Mouse (Mus musculus): Measurements from ENCODE around the gene Cep85l. TPM values are rescaled to one million over a fixed set of nuclear protein-coding genes. Genes with fewer than 3 reads are reported as not detected.

The Cep85l gene
- polyA plus RNA-seq, 1 experiment: not detected

- H3K4me1 ChIP-seq (ENCODE audit: control insufficient read depth, insufficient read depth, low read length): peaks cover 2% of the 10 kb centered on the region; the same call in 1 of the 2 replicates
- no peak overlapping the region for H3K27ac ChIP-seq (ENCODE audit: insufficient read depth, low read depth, low read length)
- 68% methylated on average over 3 of the region's 3 CpGs for WGBS
- no peak for TF ChIP-seq CTCF (IDR thresholded peaks at IDR 0.05; ENCODE audit: insufficient read depth, low read depth, low read length)
- TF ChIP-seq POLR2A (IDR thresholded peaks at IDR 0.05; ENCODE audit: insufficient read depth, low read depth, low read length): no peak
- H3K4me3 ChIP-seq (ENCODE audit: insufficient read depth, low read depth, low read length): no peak overlapping the region
Measured at GRCm38 (mm10) chr10:53399053-53399452, 19.3 kb upstream of the Cep85l start.

DNA sequence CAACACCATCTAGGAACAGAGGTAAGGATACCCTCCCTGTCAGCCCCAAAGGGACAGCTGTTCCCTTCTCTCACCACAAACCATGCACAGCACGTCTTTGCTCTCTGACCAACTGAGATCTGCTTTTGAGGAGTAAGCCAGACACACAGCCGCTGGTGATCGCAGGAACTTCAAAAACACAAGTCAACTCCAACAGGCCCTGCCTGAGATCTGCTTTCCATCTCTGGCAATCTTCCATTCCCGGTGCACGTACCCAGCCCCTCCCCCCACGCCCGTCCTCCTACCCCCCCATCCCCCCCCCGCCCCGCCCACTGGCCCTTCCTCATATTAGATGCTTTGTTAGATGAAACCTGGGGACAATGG lies 18.8 kb upstream of the Cep85l start:
- WGBS: 6% methylated on average over 9 of the region's 9 CpGs
- TF ChIP-seq POLR2A (IDR thresholded peaks at IDR 0.05; ENCODE audit: insufficient read depth, low read depth, low read length) (no peak), CTCF (IDR thresholded peaks at IDR 0.05; ENCODE audit: insufficient read depth, low read depth, low read length) (no peak)
- H3K4me1 ChIP-seq (ENCODE audit: control insufficient read depth, insufficient read depth, low read length): peaks cover 2% of the 10 kb centered on the region; the same call in 1 of the 2 replicates
- H3K4me3 ChIP-seq (ENCODE audit: insufficient read depth, low read depth, low read length): 0 out of 2 replicates have a peak overlapping the region, but pooled peaks have one; percentile 1
- no peak overlapping the region for H3K27ac ChIP-seq (ENCODE audit: insufficient read depth, low read depth, low read length)

DNA sequence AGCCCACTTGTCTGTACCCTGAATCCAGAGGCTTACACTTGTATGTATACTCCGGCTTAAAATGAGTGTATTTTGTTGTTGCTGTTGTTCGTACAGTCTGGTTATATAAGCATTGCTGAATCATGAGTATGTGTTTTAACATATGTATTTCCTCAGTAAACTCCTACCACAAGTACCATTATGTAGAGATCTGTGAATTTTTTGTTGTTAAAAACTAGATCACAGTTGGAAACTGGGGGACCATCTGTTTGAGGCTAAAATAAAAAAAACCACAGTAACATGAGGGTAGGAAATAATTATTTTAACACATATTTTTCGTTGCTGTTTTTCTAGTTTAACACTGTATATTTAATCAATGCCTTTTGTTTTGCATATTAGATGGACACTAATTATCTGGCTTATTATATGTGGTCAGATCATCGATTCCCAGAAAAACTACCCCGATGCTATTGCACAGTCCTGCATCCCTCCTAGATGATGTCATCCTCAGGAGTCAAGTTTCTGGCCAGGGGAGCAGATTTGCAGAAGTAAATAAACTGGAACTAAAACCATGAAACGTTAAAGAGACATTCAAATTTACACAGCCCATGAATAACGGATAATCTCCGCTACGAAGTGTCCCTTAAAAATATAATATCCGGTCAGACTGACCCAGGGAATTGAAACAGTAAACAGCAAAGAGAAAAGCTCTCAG lies 18.2 kb upstream of the Cep85l start:
- Histone ChIP-seq H3K27ac (ENCODE audit: insufficient read depth, low read depth, low read length) (no peak overlapping the region), H3K4me1 (ENCODE audit: control insufficient read depth, insufficient read depth, low read length) (peaks cover 2% of the 10 kb centered on the region; the same call in 1 of the 2 replicates), H3K4me3 (ENCODE audit: insufficient read depth, low read depth, low read length) (0 out of 2 replicates have a peak overlapping the region, but pooled peaks have one; percentile 1)
- TF ChIP-seq POLR2A (IDR thresholded peaks at IDR 0.05; ENCODE audit: insufficient read depth, low read depth, low read length) (no peak), CTCF (IDR thresholded peaks at IDR 0.05; ENCODE audit: insufficient read depth, low read depth, low read length) (no peak)
- 53% methylated on average over 10 of the region's 10 CpGs for WGBS

DNA sequence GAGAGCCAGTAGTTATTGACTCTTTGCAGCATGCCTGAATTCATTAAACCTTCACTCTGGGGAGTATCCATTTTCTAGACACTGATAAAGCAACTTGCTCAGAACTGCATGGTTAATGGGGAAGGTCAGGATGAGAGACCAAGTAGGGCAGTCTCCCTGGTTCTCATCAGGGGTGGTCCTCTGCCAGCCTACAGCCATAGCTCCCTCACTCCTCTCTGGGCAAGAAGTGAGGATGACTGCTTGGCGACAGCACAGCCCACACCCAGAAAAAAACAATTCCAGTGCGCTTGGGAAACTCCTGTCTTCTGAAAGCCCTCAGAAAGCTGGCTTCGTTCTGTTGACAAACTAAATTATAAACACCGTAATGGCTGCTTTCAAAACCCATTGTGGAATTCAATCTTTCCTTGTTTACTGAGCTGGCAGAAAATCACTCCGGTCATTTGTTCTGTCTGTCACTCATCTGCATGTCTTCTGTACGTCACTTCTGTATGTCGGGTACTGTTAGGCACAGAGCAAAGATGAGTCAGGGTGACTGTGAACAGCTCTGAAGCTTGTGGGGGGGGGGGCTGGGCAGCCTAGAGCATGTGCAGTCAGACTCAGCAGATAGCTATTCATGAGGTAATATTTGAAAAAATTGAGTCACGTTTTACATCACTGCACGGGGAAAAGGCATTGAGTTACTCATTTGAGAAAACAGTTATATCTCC lies 15.3 kb upstream of the Cep85l start:
- TF ChIP-seq CTCF (IDR thresholded peaks at IDR 0.05; ENCODE audit: insufficient read depth, low read depth, low read length) (no peak), POLR2A (IDR thresholded peaks at IDR 0.05; ENCODE audit: insufficient read depth, low read depth, low read length) (no peak)
- Histone ChIP-seq H3K4me3 (ENCODE audit: insufficient read depth, low read depth, low read length) (no peak overlapping the region), H3K4me1 (ENCODE audit: control insufficient read depth, insufficient read depth, low read length) (peaks cover 2% of the 10 kb centered on the region; the same call in 1 of the 2 replicates), H3K27ac (ENCODE audit: insufficient read depth, low read depth, low read length) (no peak overlapping the region)
- WGBS: 73% methylated on average over 9 of the region's 9 CpGs

- H3K4me1 ChIP-seq (ENCODE audit: control insufficient read depth, insufficient read depth, low read length): no peaks in the 10 kb centered on the region
- 87% methylated on average over 6 of the region's 6 CpGs for WGBS
- H3K4me3 ChIP-seq (ENCODE audit: insufficient read depth, low read depth, low read length): no peak overlapping the region
- TF ChIP-seq CTCF (IDR thresholded peaks at IDR 0.05; ENCODE audit: insufficient read depth, low read depth, low read length) (no peak), POLR2A (IDR thresholded peaks at IDR 0.05; ENCODE audit: insufficient read depth, low read depth, low read length) (no peak)
- H3K27ac ChIP-seq (ENCODE audit: insufficient read depth, low read depth, low read length): no peak overlapping the region
Measured at GRCm38 (mm10) chr10:53388227-53388920, 8.6 kb upstream of the Cep85l start.

- Histone ChIP-seq H3K27ac (ENCODE audit: insufficient read depth, low read depth, low read length) (no peak overlapping the region), H3K4me1 (ENCODE audit: control insufficient read depth, insufficient read depth, low read length) (no peaks in the 10 kb centered on the region), H3K4me3 (ENCODE audit: insufficient read depth, low read depth, low read length) (no peak overlapping the region)
- TF ChIP-seq POLR2A (IDR thresholded peaks at IDR 0.05; ENCODE audit: insufficient read depth, low read depth, low read length) (no peak), CTCF (IDR thresholded peaks at IDR 0.05; ENCODE audit: insufficient read depth, low read depth, low read length) (no peak)
- WGBS: 93% methylated on average over 5 of the region's 5 CpGs
Measured at GRCm38 (mm10) chr10:53385438-53385837, 5.7 kb upstream of the Cep85l start.

- 100% methylated on average over 1 of the region's 1 CpGs for WGBS
- TF ChIP-seq CTCF (IDR thresholded peaks at IDR 0.05; ENCODE audit: insufficient read depth, low read depth, low read length) (no peak), POLR2A (IDR thresholded peaks at IDR 0.05; ENCODE audit: insufficient read depth, low read depth, low read length) (no peak)
- H3K4me1 ChIP-seq (ENCODE audit: control insufficient read depth, insufficient read depth, low read length): no peaks in the 10 kb centered on the region
- no peak overlapping the region for H3K27ac ChIP-seq (ENCODE audit: insufficient read depth, low read depth, low read length)
- H3K4me3 ChIP-seq (ENCODE audit: insufficient read depth, low read depth, low read length): no peak overlapping the region
Measured at GRCm38 (mm10) chr10:53384896-53385295, 5.1 kb upstream of the Cep85l start.

GRCm38 (mm10) chr10:53382696-53383365 lies 3.1 kb upstream of the Cep85l start:
- no peak for TF ChIP-seq POLR2A (IDR thresholded peaks at IDR 0.05; ENCODE audit: insufficient read depth, low read depth, low read length)
- TF ChIP-seq CTCF (IDR thresholded peaks at IDR 0.05; ENCODE audit: insufficient read depth, low read depth, low read length): no peak
- WGBS: 78% methylated on average over 7 of the region's 7 CpGs
- Histone ChIP-seq H3K27ac (ENCODE audit: insufficient read depth, low read depth, low read length) (no peak overlapping the region), H3K4me1 (ENCODE audit: control insufficient read depth, insufficient read depth, low read length) (no peaks in the 10 kb centered on the region), H3K4me3 (ENCODE audit: insufficient read depth, low read depth, low read length) (no peak overlapping the region)
